Mouse (Mus musculus) bone marrow, adult 2 months (tissue): Measurements from ENCODE around the gene Gm49321.

Source experiments
- CTCF ChIP-seq: fragments of 200-500 bp; IDR thresholded peaks from 2 replicates; pipeline ENCODE4 v1.5.1; 2011; ENCODE audit warnings: low read length, control low read depth; ENCODE audit not compliant: control insufficient read depth, insufficient read depth
- POLR2A ChIP-seq: fragments of 200-500 bp; IDR thresholded peaks from 2 replicates; pipeline ENCODE4 v1.6.1; 2011; ENCODE audit warnings: low read depth, mild to moderate bottlenecking, control low read depth, low read length, borderline replicate concordance; ENCODE audit not compliant: control insufficient read depth

DNA sequence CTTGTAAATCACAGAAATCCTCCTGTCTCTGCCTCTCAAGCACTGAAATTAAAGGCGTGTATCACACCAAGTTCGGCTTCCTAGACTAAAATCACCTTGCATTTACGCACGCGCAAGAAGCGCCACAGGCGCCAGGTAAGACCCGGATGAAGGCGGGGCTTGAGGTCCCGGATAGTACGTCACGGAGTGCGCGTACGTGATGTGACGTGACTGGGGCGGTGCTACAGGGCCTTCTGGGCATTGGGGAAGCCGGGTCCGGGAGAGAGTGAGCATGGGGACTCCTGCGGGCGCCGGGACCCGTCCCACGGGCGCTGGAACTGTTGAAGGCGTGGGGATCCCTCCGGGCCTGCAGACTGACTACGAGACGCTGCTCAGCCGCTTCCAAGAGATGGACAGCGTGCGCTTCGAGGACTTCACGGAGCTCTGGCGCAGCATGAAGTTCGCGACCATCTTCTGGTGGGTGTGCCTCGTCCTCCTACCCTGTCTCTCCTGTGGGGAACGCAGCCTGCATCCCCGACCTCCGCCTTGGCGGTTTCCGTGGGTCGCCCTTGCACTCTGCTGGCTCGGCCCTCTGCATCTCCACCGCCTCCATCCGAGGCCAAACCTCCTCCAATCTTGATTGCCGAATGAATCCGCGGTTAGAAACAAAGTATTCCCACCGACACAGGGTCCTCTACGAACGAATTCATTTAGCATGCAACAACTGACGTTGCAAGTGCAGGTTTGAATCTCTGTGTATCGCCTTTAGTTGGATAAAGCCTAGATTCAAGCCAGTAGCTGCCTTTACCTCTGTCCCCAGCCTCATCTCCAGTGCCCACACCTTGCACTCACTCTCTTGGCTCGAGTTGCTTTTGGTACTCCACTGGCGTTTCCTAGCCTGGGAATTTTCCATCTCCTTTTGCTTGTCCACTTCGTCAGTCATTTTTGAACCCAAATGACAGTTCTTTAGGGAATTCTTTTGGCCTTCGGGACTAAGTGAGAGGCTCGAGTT is 27.1 kb downstream of the Gm49321 start, which contains the start of gene Snapc1:
- TF ChIP-seq CTCF (no peak), POLR2A (peak; percentile 63; the same call in 1 of the 2 replicates)
